Mouse (Mus musculus): Measurements from ENCODE around the gene Ccdc151. TPM values are rescaled to one million over a fixed set of nuclear protein-coding genes. Genes with fewer than 3 reads are reported as not detected.

Ccdc151 gene
- 4.5 and 4.8 TPM in 2 replicates for polyA plus RNA-seq (2014; fragmentation: Nextera tagmentation; extraction: Ambion mirVana)

DNA sequence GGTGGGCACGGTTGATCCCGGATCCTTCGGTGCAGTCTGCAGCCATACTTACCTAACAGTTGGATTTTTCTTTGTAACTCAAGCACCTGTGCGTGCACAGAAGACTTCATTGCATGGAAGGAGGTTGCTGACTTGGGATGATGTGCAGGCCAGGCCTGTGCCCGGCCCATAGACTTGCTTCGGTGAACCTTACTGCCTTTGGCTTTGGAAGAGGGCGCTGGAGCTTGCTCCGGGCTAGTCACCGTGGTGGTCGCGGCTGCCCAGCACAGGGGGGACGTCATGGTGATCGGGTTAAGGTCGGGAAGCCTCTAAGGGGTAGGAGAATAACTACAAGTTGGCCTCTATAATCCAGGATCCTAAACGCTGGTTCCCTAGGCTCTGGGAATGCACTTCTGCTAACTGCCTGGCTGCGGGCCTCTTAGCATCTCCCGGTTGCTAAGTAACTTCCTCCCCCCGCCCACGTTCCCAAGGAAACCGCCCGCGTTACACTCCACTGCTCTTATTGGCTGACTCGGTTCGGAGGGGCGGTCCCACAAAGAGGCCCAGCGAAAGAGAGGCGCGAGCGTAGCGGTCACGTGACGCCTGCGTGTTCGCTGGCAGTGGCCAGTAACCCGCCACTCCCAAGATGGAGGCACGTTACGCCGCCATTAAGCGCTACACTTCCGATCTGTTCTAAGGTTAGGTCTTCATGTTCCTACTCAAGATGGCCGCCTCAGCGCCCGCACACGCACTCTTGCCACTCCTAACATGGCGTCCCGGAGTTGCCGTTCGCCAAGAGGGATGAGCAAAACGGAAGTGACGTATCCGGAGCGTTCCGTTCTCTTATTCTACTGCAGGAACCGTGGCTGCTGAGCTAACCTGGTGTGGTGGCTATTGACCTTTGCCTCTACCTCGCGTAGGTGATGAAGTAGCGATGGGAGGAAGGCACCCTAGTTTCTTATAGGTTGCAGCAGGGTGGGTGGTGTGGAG, at the start of gene Ccdc151, which contains the start of gene Prkcsh:
Ccdc151 (minus strand) TSS at position 441 of the 969 bp plus-strand sequence.
Prkcsh (plus strand) TSS at position 613 of the 969 bp plus-strand sequence.
- Histone ChIP-seq H3K36me3 (ENCODE audit: control insufficient read depth, insufficient read depth, low read length) (peaks cover 34% of the 10 kb centered on the region), H3K27me3 (replicated peaks; ENCODE audit: control insufficient read depth, insufficient read depth, low read length) (no peaks in the 10 kb centered on the region), H3K27ac (ENCODE audit: low read depth, low read length) (peak within 1 kb of the TSS; percentile 34; the same call in 1 of the 2 replicates), H3K4me1 (ENCODE audit: control insufficient read depth, insufficient read depth, low read length) (peaks cover 10% of the 10 kb centered on the region), H3K9ac (ENCODE audit: low read length) (peak within 1 kb of the TSS; percentile 66), H3K4me2 (ENCODE audit: low read length) (peak within 1 kb of the TSS; percentile 65), H3K4me3 (ENCODE audit: low read depth, low read length) (peak within 1 kb of the TSS; percentile 59), H3K9me3 (replicated peaks; ENCODE audit: control insufficient read depth, low read length) (no peaks in the 10 kb centered on the region)
- DNase-seq (ENCODE audit: low spot score) (peak; percentile 100), ATAC-seq (peak; percentile 99)
- WGBS: 5% methylated on average over 57 of the region's 57 CpGs

DNA sequence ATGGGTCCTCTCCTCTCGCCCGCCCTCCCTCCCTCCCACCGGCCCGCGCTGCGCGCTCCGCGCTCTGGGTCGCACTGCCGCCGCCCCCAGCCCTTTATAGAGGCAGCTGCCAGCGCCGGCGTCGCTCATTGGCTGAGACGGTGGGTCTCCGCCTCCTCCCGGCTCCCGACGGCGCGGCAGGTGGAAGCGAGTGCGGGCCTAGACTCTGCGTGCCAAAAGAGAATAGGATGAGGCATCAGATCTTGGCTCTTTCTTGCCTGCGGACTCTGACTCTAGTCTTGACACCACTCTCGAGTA, 49.5 kb upstream of the Ccdc151 start, which contains the start of gene Elavl3:
Elavl3 (minus strand) TSS at position 66 of the 297 bp plus-strand sequence.
- Histone ChIP-seq H3K27me3 (replicated peaks; ENCODE audit: control insufficient read depth, insufficient read depth, low read length) (no peaks in the 10 kb centered on the region), H3K9ac (ENCODE audit: low read length) (peak within 1 kb of the TSS; percentile 98), H3K4me3 (ENCODE audit: low read depth, low read length) (peak within 1 kb of the TSS; percentile 97), H3K9me3 (replicated peaks; ENCODE audit: control insufficient read depth, low read length) (no peaks in the 10 kb centered on the region), H3K27ac (ENCODE audit: low read depth, low read length) (peak within 1 kb of the TSS; percentile 94), H3K4me2 (ENCODE audit: low read length) (peak within 1 kb of the TSS; percentile 78), H3K36me3 (ENCODE audit: control insufficient read depth, insufficient read depth, low read length) (peaks cover 15% of the 10 kb centered on the region), H3K4me1 (ENCODE audit: control insufficient read depth, insufficient read depth, low read length) (peaks cover 30% of the 10 kb centered on the region)
- 1% methylated on average over 24 of the region's 28 CpGs for WGBS
- peak; percentile 89 for ATAC-seq
- DNase-seq (ENCODE audit: low spot score): peak; percentile 95

DNA sequence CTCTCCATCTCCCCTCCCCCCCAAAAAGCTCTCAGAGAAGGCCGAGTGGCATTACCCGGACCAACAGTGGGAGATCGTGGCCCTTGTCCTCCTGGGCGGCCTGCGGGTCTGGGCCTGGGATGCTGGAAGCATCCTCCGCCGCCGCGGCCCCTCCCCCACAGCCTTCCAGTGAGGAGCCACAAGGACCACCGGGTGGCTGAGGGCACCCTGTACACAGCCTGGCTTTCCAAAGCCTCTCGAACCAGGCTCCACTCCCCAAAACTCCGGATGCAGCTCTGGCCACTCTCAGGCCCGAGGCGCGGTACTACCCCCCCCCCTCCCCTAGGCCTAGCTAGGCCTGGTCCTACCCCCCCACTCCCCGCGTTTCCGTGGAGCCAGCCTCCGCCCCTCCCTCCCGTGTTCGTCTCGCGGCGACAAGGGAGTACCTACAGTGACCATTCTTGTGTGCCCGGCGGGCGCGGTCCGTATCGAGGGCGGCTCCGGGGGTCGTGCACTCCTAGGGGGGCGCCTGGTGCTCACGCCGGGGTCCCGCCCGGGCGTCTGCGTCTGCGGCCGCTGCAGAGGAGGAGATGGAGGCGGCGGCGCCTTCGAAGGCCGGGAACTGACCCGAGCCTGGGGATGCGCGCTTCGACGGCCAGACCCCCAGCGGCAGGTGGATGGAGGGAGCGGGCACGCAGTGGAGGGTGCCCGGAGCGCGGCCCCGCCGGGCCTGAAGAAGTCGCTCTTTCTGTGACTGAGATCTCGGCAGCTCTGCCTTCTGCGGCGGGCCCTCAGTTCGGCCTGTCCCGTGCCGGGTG, 48.9 kb upstream of the Ccdc151 start:
- H3K27me3 ChIP-seq (replicated peaks; ENCODE audit: control insufficient read depth, insufficient read depth, low read length): no peaks in the 10 kb centered on the region
- H3K4me1 ChIP-seq (ENCODE audit: control insufficient read depth, insufficient read depth, low read length): peaks cover 30% of the 10 kb centered on the region
- H3K4me3 ChIP-seq (ENCODE audit: low read depth, low read length): peak overlapping the region; percentile 97
- peaks cover 10% of the 10 kb centered on the region for H3K36me3 ChIP-seq (ENCODE audit: control insufficient read depth, insufficient read depth, low read length)
- DNase-seq (ENCODE audit: low spot score): peak; percentile 58
- no peaks in the 10 kb centered on the region for H3K9me3 ChIP-seq (replicated peaks; ENCODE audit: control insufficient read depth, low read length)
- peak overlapping the region; percentile 94 for H3K27ac ChIP-seq (ENCODE audit: low read depth, low read length)
- H3K9ac ChIP-seq (ENCODE audit: low read length): peak overlapping the region; percentile 98
- ATAC-seq: peak; percentile 35
- peak overlapping the region; percentile 78 for H3K4me2 ChIP-seq (ENCODE audit: low read length)
- 2% methylated on average over 33 of the region's 67 CpGs for WGBS

DNA sequence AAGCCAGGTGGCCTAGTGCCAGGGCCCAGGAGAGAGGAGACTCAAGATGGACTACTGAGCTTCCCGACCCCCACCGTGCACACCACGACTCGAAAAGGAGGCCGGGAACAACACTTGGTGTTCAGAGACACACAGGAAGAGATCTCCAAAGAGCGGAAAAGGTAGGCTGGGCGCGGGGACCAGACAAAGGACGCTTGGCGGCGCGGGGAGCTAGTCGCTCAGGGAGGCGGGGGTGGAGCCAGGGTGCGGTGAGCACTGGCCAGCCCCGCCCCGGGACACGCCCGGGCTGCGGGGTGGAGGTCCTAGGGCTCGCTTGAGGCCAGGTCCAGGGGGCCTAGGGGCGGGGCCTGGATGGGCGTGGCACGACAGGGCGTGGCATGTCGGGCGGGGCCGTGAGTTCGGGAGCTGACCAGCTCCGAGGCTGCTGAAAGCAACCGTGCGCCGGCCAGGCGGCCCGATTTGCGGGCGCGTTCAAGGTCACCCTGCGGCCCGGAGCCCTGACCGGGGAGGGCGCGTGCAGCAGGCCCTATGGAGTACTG, 48.0 kb upstream of the Ccdc151 start:
- ATAC-seq: peak; percentile 43
- Histone ChIP-seq H3K27ac (ENCODE audit: low read depth, low read length) (peak overlapping the region; percentile 94), H3K9me3 (replicated peaks; ENCODE audit: control insufficient read depth, low read length) (no peaks in the 10 kb centered on the region), H3K4me1 (ENCODE audit: control insufficient read depth, insufficient read depth, low read length) (peaks cover 30% of the 10 kb centered on the region), H3K4me2 (ENCODE audit: low read length) (peak overlapping the region; percentile 78), H3K36me3 (ENCODE audit: control insufficient read depth, insufficient read depth, low read length) (peaks cover 9% of the 10 kb centered on the region; the same call in 1 of the 2 replicates), H3K4me3 (ENCODE audit: low read depth, low read length) (peak overlapping the region; percentile 97), H3K9ac (ENCODE audit: low read length) (peak overlapping the region; percentile 98), H3K27me3 (replicated peaks; ENCODE audit: control insufficient read depth, insufficient read depth, low read length) (no peaks in the 10 kb centered on the region)
- under 1% methylated on average over 43 of the region's 43 CpGs for WGBS
- DNase-seq (ENCODE audit: low spot score): peak; percentile 84

DNA sequence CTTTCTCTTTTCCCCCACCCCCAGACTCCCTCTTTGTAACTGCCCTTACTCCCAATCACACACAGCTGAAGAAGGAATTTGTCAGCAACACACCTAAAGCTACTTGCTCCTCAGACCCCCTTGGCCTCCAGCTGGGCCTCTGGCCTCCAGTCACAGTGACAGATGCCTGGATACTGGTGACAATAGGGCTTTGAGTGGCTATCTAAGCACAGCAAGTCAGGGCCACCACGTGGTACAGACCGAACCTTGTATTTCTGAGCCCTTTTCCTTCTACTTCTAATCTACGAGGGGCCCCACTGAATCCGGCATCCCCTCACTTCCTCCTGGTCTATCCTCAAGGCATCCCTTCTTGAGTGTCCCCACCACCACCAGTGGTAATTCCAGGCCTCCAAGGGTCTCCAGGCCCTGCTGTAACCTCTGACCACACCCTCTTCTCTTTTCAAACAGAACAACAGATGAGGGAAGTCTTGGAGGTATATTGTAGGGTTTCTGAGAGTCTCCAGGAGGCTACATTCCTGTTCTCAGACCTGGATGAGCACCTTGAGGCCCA, 47.4 kb upstream of the Ccdc151 start:
- ATAC-seq: no peak
- Histone ChIP-seq H3K36me3 (ENCODE audit: control insufficient read depth, insufficient read depth, low read length) (peaks cover 12% of the 10 kb centered on the region; the same call in 1 of the 2 replicates), H3K27me3 (replicated peaks; ENCODE audit: control insufficient read depth, insufficient read depth, low read length) (no peaks in the 10 kb centered on the region), H3K4me3 (ENCODE audit: low read depth, low read length) (peak overlapping the region; percentile 97), H3K27ac (ENCODE audit: low read depth, low read length) (peak overlapping the region; percentile 94), H3K9me3 (replicated peaks; ENCODE audit: control insufficient read depth, low read length) (no peaks in the 10 kb centered on the region), H3K4me2 (ENCODE audit: low read length) (peak overlapping the region; percentile 78), H3K9ac (ENCODE audit: low read length) (peak overlapping the region; percentile 98), H3K4me1 (ENCODE audit: control insufficient read depth, insufficient read depth, low read length) (peaks cover 30% of the 10 kb centered on the region)
- 16% methylated on average over 4 of the region's 4 CpGs for WGBS
- peak; percentile 32 for DNase-seq (ENCODE audit: low spot score)

DNA sequence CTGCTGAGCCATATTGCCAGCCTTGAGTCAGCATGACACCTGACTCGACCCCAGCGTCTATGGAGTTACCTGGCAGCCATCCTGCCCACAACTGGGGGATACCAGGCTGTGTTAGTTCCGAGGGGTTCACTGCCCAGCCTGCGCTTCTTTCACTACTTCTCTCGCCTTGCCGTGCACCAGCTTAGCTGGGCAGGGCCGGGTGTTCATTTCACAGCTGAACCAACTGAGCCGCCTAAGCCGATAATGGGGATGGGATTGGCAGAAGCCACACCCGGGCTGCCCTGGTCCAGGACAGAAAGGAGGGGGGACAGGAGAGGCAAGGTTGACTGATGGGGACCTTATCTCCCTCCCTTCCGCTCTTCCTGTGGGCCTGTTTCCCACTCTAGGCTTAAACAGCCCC, 46.9 kb upstream of the Ccdc151 start:
- H3K9ac ChIP-seq (ENCODE audit: low read length): peak overlapping the region; percentile 98
- ATAC-seq: no peak
- no peak for DNase-seq (ENCODE audit: low spot score)
- H3K4me1 ChIP-seq (ENCODE audit: control insufficient read depth, insufficient read depth, low read length): peaks cover 27% of the 10 kb centered on the region
- peaks cover 12% of the 10 kb centered on the region; the same call in 1 of the 2 replicates for H3K36me3 ChIP-seq (ENCODE audit: control insufficient read depth, insufficient read depth, low read length)
- 41% methylated on average over 11 of the region's 11 CpGs for WGBS
- no peaks in the 10 kb centered on the region for H3K27me3 ChIP-seq (replicated peaks; ENCODE audit: control insufficient read depth, insufficient read depth, low read length)
- peak overlapping the region; percentile 78 for H3K4me2 ChIP-seq (ENCODE audit: low read length)
- H3K27ac ChIP-seq (ENCODE audit: low read depth, low read length): peak overlapping the region; percentile 94
- no peaks in the 10 kb centered on the region for H3K9me3 ChIP-seq (replicated peaks; ENCODE audit: control insufficient read depth, low read length)
- peak overlapping the region; percentile 97 for H3K4me3 ChIP-seq (ENCODE audit: low read depth, low read length)

DNA sequence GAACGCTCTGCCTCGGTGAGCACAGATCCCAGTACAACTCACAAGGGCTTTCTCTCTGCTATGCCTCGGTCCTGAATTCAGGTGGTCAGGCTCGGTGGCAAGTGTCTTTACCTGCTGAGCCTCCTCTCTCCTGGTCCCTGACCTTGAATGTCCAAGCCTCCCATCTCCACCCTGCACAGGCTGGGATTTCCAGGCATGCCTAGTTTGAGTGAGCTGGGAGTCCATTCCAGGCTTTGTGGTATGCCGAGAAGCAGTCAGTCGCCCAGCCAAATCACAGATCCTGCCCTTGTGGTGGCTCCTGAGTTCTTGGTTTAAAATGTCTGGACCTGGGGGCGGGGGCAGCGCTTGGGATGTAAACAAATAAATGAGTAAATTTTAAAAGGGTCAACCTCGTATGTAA, 44.9 kb upstream of the Ccdc151 start:
- DNase-seq (ENCODE audit: low spot score): no peak
- 61% methylated on average over 9 of the region's 9 CpGs for WGBS
- H3K4me1 ChIP-seq (ENCODE audit: control insufficient read depth, insufficient read depth, low read length): peaks cover 27% of the 10 kb centered on the region

DNA sequence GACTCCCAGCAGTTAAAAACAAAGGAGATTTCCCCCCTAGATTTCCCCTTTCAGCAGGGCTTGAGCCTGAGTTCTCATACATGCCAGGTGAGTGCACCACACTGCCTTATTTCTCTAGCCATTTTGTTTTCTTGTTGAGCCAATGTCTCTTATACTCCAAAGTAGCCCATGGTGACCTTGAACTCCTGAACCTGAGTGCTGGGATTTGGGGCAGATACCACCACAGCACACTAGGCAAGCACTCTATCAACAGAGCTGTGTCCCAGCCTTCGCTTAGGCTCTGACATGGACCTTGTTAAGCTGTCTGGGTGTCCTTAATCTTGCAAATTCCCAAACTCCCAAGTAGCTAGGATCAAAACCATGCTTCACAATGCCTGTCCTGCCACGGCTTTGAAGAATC, 39.4 kb upstream of the Ccdc151 start:
- H3K4me2 ChIP-seq (ENCODE audit: low read length): no peak overlapping the region
- no peaks in the 10 kb centered on the region for H3K9me3 ChIP-seq (replicated peaks; ENCODE audit: control insufficient read depth, low read length)
- WGBS: 77% methylated on average over 2 of the region's 2 CpGs
- peaks cover 7% of the 10 kb centered on the region; the same call in 1 of the 2 replicates for H3K36me3 ChIP-seq (ENCODE audit: control insufficient read depth, insufficient read depth, low read length)
- no peak overlapping the region for H3K9ac ChIP-seq (ENCODE audit: low read length)
- ATAC-seq (no peak), DNase-seq (ENCODE audit: low spot score) (no peak)
- no peaks in the 10 kb centered on the region for H3K27me3 ChIP-seq (replicated peaks; ENCODE audit: control insufficient read depth, insufficient read depth, low read length)
- no peak overlapping the region for H3K4me3 ChIP-seq (ENCODE audit: low read depth, low read length)
- H3K27ac ChIP-seq (ENCODE audit: low read depth, low read length): no peak overlapping the region
- no peaks in the 10 kb centered on the region for H3K4me1 ChIP-seq (ENCODE audit: control insufficient read depth, insufficient read depth, low read length)

More for the DNA sequence above, 44.9 kb upstream of the Ccdc151 start:
- peaks cover 12% of the 10 kb centered on the region; the same call in 1 of the 2 replicates for H3K36me3 ChIP-seq (ENCODE audit: control insufficient read depth, insufficient read depth, low read length)
- peak overlapping the region; percentile 2; the same call in 1 of the 2 replicates for H3K27ac ChIP-seq (ENCODE audit: low read depth, low read length)
- ATAC-seq: no peak
- peak overlapping the region; percentile 21; the same call in 1 of the 2 replicates for H3K9ac ChIP-seq (ENCODE audit: low read length)
- H3K4me2 ChIP-seq (ENCODE audit: low read length): peak overlapping the region; percentile 21
- no peaks in the 10 kb centered on the region for H3K9me3 ChIP-seq (replicated peaks; ENCODE audit: control insufficient read depth, low read length)
- H3K27me3 ChIP-seq (replicated peaks; ENCODE audit: control insufficient read depth, insufficient read depth, low read length): no peaks in the 10 kb centered on the region
- no peak overlapping the region for H3K4me3 ChIP-seq (ENCODE audit: low read depth, low read length)

Measured in forebrain, embryonic 14.5 days (tissue).